Mouse (Mus musculus): Measurements from ENCODE around the gene Maml2. TPM values are rescaled to one million over a fixed set of nuclear protein-coding genes. Genes with fewer than 3 reads are reported as not detected.
A peak's percentile ranks its signal among the peaks of the same experiment; 100 is the strongest.

The Maml2 gene
- polyA plus RNA-seq, 1 experiment from 2014 or later, result 6.3 TPM

GRCm38 (mm10) chr9:13510621-13511369, 213.0 kb downstream of the Maml2 start:
- H3K27me3 ChIP-seq (ENCODE audit: poor library complexity, severe bottlenecking), result no peaks in the 10 kb centered on the region
- no peak for DNase-seq (ENCODE audit: extremely low spot score, low spot score)
- no peak overlapping the region for H3K27ac ChIP-seq
- H3K36me3 ChIP-seq (replicated peaks), result no peaks in the 10 kb centered on the region
- no peaks in the 10 kb centered on the region for H3K9me3 ChIP-seq
- H3K4me1 ChIP-seq, result peaks cover 6% of the 10 kb centered on the region
- H3K4me3 ChIP-seq, result no peak overlapping the region
- WGBS, result 86% methylated on average over 5 of the region's 5 CpGs

GRCm38 (mm10) chr9:13513135-13513534, 215.4 kb downstream of the Maml2 start:
- DNase-seq (ENCODE audit: extremely low spot score, low spot score), result no peak
- H3K4me3 ChIP-seq, result no peak overlapping the region
- H3K27ac ChIP-seq, result no peak overlapping the region
- no peaks in the 10 kb centered on the region for H3K36me3 ChIP-seq (replicated peaks)
- H3K4me1 ChIP-seq, result peaks cover 6% of the 10 kb centered on the region
- WGBS, result 47% methylated on average over 5 of the region's 5 CpGs
- H3K9me3 ChIP-seq, result no peaks in the 10 kb centered on the region
- no peaks in the 10 kb centered on the region for H3K27me3 ChIP-seq (ENCODE audit: poor library complexity, severe bottlenecking)

GRCm38 (mm10) chr9:13514435-13514834, 216.7 kb downstream of the Maml2 start:
- Histone ChIP-seq H3K4me1 (peaks cover 6% of the 10 kb centered on the region), H3K27ac (no peak overlapping the region), H3K27me3 (ENCODE audit: poor library complexity, severe bottlenecking) (no peaks in the 10 kb centered on the region), H3K4me3 (no peak overlapping the region), H3K9me3 (no peaks in the 10 kb centered on the region), H3K36me3 (replicated peaks) (no peaks in the 10 kb centered on the region)
- DNase-seq (ENCODE audit: extremely low spot score, low spot score), result no peak

- H3K27ac ChIP-seq, result no peak overlapping the region
- H3K4me1 ChIP-seq, result peaks cover 6% of the 10 kb centered on the region
- no peaks in the 10 kb centered on the region for H3K36me3 ChIP-seq (replicated peaks)
- no peak overlapping the region for H3K4me3 ChIP-seq
- no peak for DNase-seq (ENCODE audit: extremely low spot score, low spot score)
- WGBS, result 85% methylated on average over 2 of the region's 2 CpGs
- no peaks in the 10 kb centered on the region for H3K27me3 ChIP-seq (ENCODE audit: poor library complexity, severe bottlenecking)
- H3K9me3 ChIP-seq, result no peaks in the 10 kb centered on the region
Measured at GRCm38 (mm10) chr9:13515976-13516375, 218.2 kb downstream of the Maml2 start.

GRCm38 (mm10) chr9:13518031-13518430, 220.3 kb downstream of the Maml2 start:
- Histone ChIP-seq H3K27ac (no peak overlapping the region), H3K4me1 (peaks cover 12% of the 10 kb centered on the region), H3K36me3 (replicated peaks) (no peaks in the 10 kb centered on the region), H3K27me3 (ENCODE audit: poor library complexity, severe bottlenecking) (no peaks in the 10 kb centered on the region), H3K9me3 (no peaks in the 10 kb centered on the region), H3K4me3 (no peak overlapping the region)
- DNase-seq (ENCODE audit: extremely low spot score, low spot score), result no peak
- WGBS, result 77% methylated on average over 2 of the region's 2 CpGs

- no peak for DNase-seq (ENCODE audit: extremely low spot score, low spot score)
- H3K27ac ChIP-seq, result no peak overlapping the region
- H3K27me3 ChIP-seq (ENCODE audit: poor library complexity, severe bottlenecking), result no peaks in the 10 kb centered on the region
- no peak overlapping the region for H3K4me3 ChIP-seq
- no peaks in the 10 kb centered on the region for H3K9me3 ChIP-seq
- peaks cover 9% of the 10 kb centered on the region; the same call in 1 of the 2 replicates for H3K4me1 ChIP-seq
- H3K36me3 ChIP-seq (replicated peaks), result no peaks in the 10 kb centered on the region
- 96% methylated on average over 2 of the region's 2 CpGs for whole genome bisulfite sequencing
Measured at GRCm38 (mm10) chr9:13518441-13518971, 220.7 kb downstream of the Maml2 start.

GRCm38 (mm10) chr9:13522061-13522820, 224.5 kb downstream of the Maml2 start:
- Histone ChIP-seq H3K27ac (no peak overlapping the region), H3K27me3 (ENCODE audit: poor library complexity, severe bottlenecking) (no peaks in the 10 kb centered on the region), H3K9me3 (no peaks in the 10 kb centered on the region), H3K4me1 (peaks cover 32% of the 10 kb centered on the region), H3K36me3 (replicated peaks) (no peaks in the 10 kb centered on the region), H3K4me3 (no peak overlapping the region)
- no peak for DNase-seq (ENCODE audit: extremely low spot score, low spot score)
- 77% methylated on average over 9 of the region's 9 CpGs for WGBS

GRCm38 (mm10) chr9:13523046-13523445, 225.3 kb downstream of the Maml2 start:
- DNase-seq (ENCODE audit: extremely low spot score, low spot score), result no peak
- 91% methylated on average over 3 of the region's 3 CpGs for WGBS
- Histone ChIP-seq H3K9me3 (no peaks in the 10 kb centered on the region), H3K27ac (no peak overlapping the region), H3K4me1 (peaks cover 39% of the 10 kb centered on the region), H3K27me3 (ENCODE audit: poor library complexity, severe bottlenecking) (no peaks in the 10 kb centered on the region), H3K4me3 (no peak overlapping the region), H3K36me3 (replicated peaks) (no peaks in the 10 kb centered on the region)

- Histone ChIP-seq H3K27me3 (ENCODE audit: poor library complexity, severe bottlenecking) (no peaks in the 10 kb centered on the region), H3K27ac (peak overlapping the region; percentile 68), H3K36me3 (replicated peaks) (no peaks in the 10 kb centered on the region), H3K4me1 (peaks cover 55% of the 10 kb centered on the region), H3K9me3 (no peaks in the 10 kb centered on the region), H3K4me3 (no peak overlapping the region)
- 88% methylated on average over 1 of the region's 1 CpGs for WGBS
- no peak for DNase-seq (ENCODE audit: extremely low spot score, low spot score)
Measured at GRCm38 (mm10) chr9:13525075-13525474, 227.3 kb downstream of the Maml2 start.

- Histone ChIP-seq H3K27me3 (ENCODE audit: poor library complexity, severe bottlenecking) (no peaks in the 10 kb centered on the region), H3K36me3 (replicated peaks) (no peaks in the 10 kb centered on the region), H3K4me1 (peaks cover 58% of the 10 kb centered on the region), H3K27ac (peak overlapping the region; percentile 68), H3K9me3 (no peaks in the 10 kb centered on the region), H3K4me3 (no peak overlapping the region)
- DNase-seq (ENCODE audit: extremely low spot score, low spot score), result no peak
- 69% methylated on average over 5 of the region's 5 CpGs for WGBS
Measured at GRCm38 (mm10) chr9:13525561-13526255, 228.0 kb downstream of the Maml2 start.

GRCm38 (mm10) chr9:13530575-13530974, 232.8 kb downstream of the Maml2 start:
- no peaks in the 10 kb centered on the region for H3K27me3 ChIP-seq (ENCODE audit: poor library complexity, severe bottlenecking)
- no peak for DNase-seq (ENCODE audit: extremely low spot score, low spot score)
- H3K4me3 ChIP-seq, result no peak overlapping the region
- H3K4me1 ChIP-seq, result peaks cover 60% of the 10 kb centered on the region
- 0 out of 2 replicates have a peak, but pooled peaks cover 2% of the 10 kb centered on the region for H3K36me3 ChIP-seq (replicated peaks)
- WGBS, result 82% methylated on average over 4 of the region's 4 CpGs
- H3K9me3 ChIP-seq, result peaks cover 7% of the 10 kb centered on the region
- H3K27ac ChIP-seq, result peak overlapping the region; percentile 58; the same call in 1 of the 2 replicates

- Histone ChIP-seq H3K27ac (no peak overlapping the region), H3K4me3 (no peak overlapping the region), H3K4me1 (peaks cover 59% of the 10 kb centered on the region), H3K36me3 (replicated peaks) (0 out of 2 replicates have a peak, but pooled peaks cover 2% of the 10 kb centered on the region), H3K27me3 (ENCODE audit: poor library complexity, severe bottlenecking) (no peaks in the 10 kb centered on the region), H3K9me3 (peaks cover 7% of the 10 kb centered on the region)
- WGBS, result 90% methylated on average over 11 of the region's 11 CpGs
- DNase-seq (ENCODE audit: extremely low spot score, low spot score), result no peak
Measured at GRCm38 (mm10) chr9:13533076-13533707, 235.4 kb downstream of the Maml2 start.

Data from forebrain, embryonic 10.5 days (tissue).